Mouse (Mus musculus) embryonic facial prominence, embryonic 14.5 days (tissue): ENCODE measurements around the gene Ccdc141. TPM values are rescaled to one million over a fixed set of nuclear protein-coding genes. Genes with fewer than 3 reads are reported as not detected.

Source experiments
- ATAC-seq: fragments of 200-750 bp; cut with Nextera tagmentation; 2 replicates; pipeline ENCODE4 v1.8.0; 2017; ENCODE audit warnings: low read depth, moderate number of reproducible peaks, moderate TSS enrichment
- DNase-seq: peaks from one replicate; pipeline ENCODE4 v3.0.0-alpha.2; 2015; ENCODE audit warnings: low spot score
- H3K27ac ChIP-seq: fragments of 300-500 bp; sonication (generic); replicated peaks from 2 replicates; pipeline ENCODE4 v1.5.1; 2014; ENCODE audit warnings: low read depth, mild to moderate bottlenecking, low read length, moderate library complexity
- H3K27me3 ChIP-seq: fragments of 300-500 bp; sonication (generic); replicated peaks from 2 replicates; pipeline ENCODE4 v1.6.1; 2014; ENCODE audit warnings: low read length; ENCODE audit not compliant: control insufficient read depth, insufficient read depth
- H3K36me3 ChIP-seq: fragments of 300-500 bp; sonication (generic); 2 replicates; pipeline ENCODE4 v1.6.1; 2014; ENCODE audit warnings: low read length, mixed read lengths; ENCODE audit not compliant: control insufficient read depth, insufficient read depth
- H3K4me1 ChIP-seq: fragments of 300-500 bp; sonication (generic); 2 replicates; pipeline ENCODE4 v1.6.1; 2014; ENCODE audit warnings: antibody characterized with exemption, low read length; ENCODE audit not compliant: control insufficient read depth, insufficient read depth
- H3K4me2 ChIP-seq: fragments of 300-500 bp; sonication (generic); 2 replicates; pipeline ENCODE4 v1.6.1; 2014; ENCODE audit warnings: low read depth, mild to moderate bottlenecking, low read length, moderate library complexity, mixed read lengths
- H3K4me3 ChIP-seq: fragments of 300-500 bp; sonication (generic); 2 replicates; pipeline ENCODE4 v1.5.1; 2014; ENCODE audit warnings: low read depth, mild to moderate bottlenecking, low read length
- H3K9ac ChIP-seq: fragments of 300-500 bp; sonication (generic); 2 replicates; pipeline ENCODE4 v1.6.1; 2014; ENCODE audit warnings: low read depth, mild to moderate bottlenecking, low read length, moderate library complexity, mixed read lengths
- H3K9me3 ChIP-seq: fragments of 300-500 bp; sonication (generic); 2 replicates; pipeline ENCODE4 v1.6.1; 2016; ENCODE audit warnings: low read length; ENCODE audit not compliant: control insufficient read depth
- WGBS: fragments of 180-500 bp; shearing (Covaris S2); extraction: QIAGEN DNeasy Blood & Tissue Kit; methylation state at CpG from one replicate; pipeline ENCODE4 v1.1.7; 2014; 5-methylcytosine and 5-hydroxymethylcytosine counted together
- polyA plus RNA-seq: library from polyadenylated mRNA; unstranded; fragments of >200 nt; fragmentation: Nextera tagmentation; extraction: Ambion mirVana; gene quantifications from 2 replicates; pipeline ENCODE4 v1.2.1, GENCODE M21; 2014

The Ccdc141 gene
- polyA plus RNA-seq, 1 experiment from 2014 or later: 26.4 TPM

- DNase-seq (peak; percentile 79), ATAC-seq (peak; percentile 68)
- H3K4me2 ChIP-seq: peak overlapping the region; percentile 92
- peak overlapping the region; percentile 75; the same call in 1 of the 2 replicates for H3K27ac ChIP-seq
- H3K27me3 ChIP-seq: 0 out of 2 replicates have a peak, but pooled peaks cover 3% of the 10 kb centered on the region
- 29% methylated on average over 23 of the region's 23 CpGs for WGBS
- H3K36me3 ChIP-seq: no peaks in the 10 kb centered on the region
- H3K9me3 ChIP-seq: no peaks in the 10 kb centered on the region
- 0 out of 2 replicates have a peak overlapping the region, but pooled peaks have one; percentile 31 for H3K9ac ChIP-seq
- peaks cover 18% of the 10 kb centered on the region for H3K4me1 ChIP-seq
- H3K4me3 ChIP-seq: peak overlapping the region; percentile 15; the same call in 1 of the 2 replicates
These were observed 1.2 kb upstream of the Ccdc141 start for GRCm38 (mm10) chr2:77171444-77172240.

DNA sequence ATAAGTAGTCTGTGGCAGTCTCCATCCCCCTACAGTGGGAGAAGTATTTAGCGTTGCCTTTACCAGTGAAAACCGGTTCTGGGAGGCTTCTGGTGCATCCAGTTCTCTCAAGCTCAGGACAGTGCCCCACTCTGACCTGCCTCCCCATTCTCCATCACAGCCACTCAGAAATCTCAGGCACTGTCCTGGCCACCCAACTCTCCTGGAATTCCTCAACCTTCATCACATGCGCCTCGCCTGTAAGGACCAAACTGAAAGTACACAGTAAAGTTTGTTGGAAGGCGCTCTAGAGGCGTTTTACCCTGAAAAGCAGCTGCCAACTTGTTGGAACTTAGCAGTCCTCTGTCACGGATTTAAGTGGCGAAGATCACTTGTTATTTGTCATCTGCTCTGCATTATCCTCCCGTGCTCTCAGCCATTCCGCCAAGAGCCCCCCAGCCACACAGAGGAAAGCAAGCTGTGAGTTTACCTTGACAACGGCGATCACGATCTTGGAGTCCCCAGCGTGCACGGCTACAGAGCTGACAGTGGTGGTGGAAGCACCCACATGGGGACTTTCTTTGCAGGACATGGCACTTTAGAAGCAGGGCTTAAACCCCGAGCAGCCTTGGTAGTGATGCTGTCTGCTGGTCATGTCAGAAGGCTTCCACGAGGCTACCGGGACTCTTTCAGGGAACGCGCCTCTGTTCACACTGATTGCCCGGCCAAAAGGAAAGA is 362 bp downstream of the Ccdc141 start:
- DNase-seq: peak; percentile 70
- Histone ChIP-seq H3K27ac (peak overlapping the region; percentile 75), H3K9ac (peak overlapping the region; percentile 61), H3K27me3 (0 out of 2 replicates have a peak, but pooled peaks cover 3% of the 10 kb centered on the region), H3K4me3 (peak overlapping the region; percentile 51), H3K4me1 (peaks cover 18% of the 10 kb centered on the region), H3K4me2 (peak overlapping the region; percentile 92), H3K36me3 (no peaks in the 10 kb centered on the region), H3K9me3 (no peaks in the 10 kb centered on the region)
- WGBS: 1% methylated on average over 21 of the region's 21 CpGs
- ATAC-seq: peak; percentile 48

- H3K4me3 ChIP-seq: peak overlapping the region; percentile 51; the same call in 1 of the 2 replicates
- no peaks in the 10 kb centered on the region for H3K36me3 ChIP-seq
- peaks cover 18% of the 10 kb centered on the region for H3K4me1 ChIP-seq
- H3K4me2 ChIP-seq: peak overlapping the region; percentile 92
- ATAC-seq (no peak), DNase-seq (no peak)
- H3K9me3 ChIP-seq: no peaks in the 10 kb centered on the region
- no peak overlapping the region for H3K9ac ChIP-seq
- H3K27ac ChIP-seq: no peak overlapping the region
- H3K27me3 ChIP-seq: 0 out of 2 replicates have a peak, but pooled peaks cover 3% of the 10 kb centered on the region
- WGBS: 85% methylated on average over 4 of the region's 4 CpGs
These were observed 1.2 kb downstream of the Ccdc141 start for GRCm38 (mm10) chr2:77169218-77169617.

GRCm38 (mm10) chr2:77168781-77169180 is 1.7 kb downstream of the Ccdc141 start:
- DNase-seq (no peak), ATAC-seq (no peak)
- no peaks in the 10 kb centered on the region for H3K36me3 ChIP-seq
- no peak overlapping the region for H3K27ac ChIP-seq
- H3K9ac ChIP-seq: no peak overlapping the region
- 0 out of 2 replicates have a peak, but pooled peaks cover 3% of the 10 kb centered on the region for H3K27me3 ChIP-seq
- WGBS: 86% methylated on average over 7 of the region's 7 CpGs
- H3K4me1 ChIP-seq: peaks cover 18% of the 10 kb centered on the region
- H3K9me3 ChIP-seq: no peaks in the 10 kb centered on the region
- H3K4me3 ChIP-seq: no peak overlapping the region
- no peak overlapping the region for H3K4me2 ChIP-seq

DNA sequence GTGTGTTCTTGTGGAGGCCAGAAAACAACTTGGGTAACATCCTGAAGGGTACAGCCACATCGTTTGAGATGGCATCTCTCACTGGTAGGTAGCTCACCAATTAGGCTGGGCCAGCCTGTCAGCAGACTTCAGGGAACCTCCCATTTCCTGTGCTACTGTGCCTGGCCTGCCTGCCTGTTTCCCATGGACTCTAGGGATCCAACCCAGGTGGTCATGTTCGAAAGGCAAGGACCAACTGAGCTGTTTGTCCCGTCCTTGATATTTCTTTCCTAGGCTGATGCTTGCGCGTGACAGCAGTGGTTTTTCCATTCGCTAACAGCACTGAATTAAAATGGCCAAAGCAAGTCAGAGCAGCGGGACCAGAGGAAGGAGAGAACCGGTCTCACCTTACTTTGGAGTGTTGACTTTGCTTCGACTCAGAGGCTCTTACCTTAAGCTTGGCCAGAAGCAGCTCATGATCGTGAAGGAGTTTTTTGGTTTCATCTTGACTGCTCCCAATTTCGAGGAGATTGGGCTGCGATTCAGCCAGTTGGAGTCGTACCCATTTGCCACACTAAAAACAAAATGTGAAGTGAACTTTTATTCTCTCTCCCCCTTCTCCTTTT is 2.3 kb downstream of the Ccdc141 start:
- WGBS: 79% methylated on average over 13 of the region's 13 CpGs
- peaks cover 15% of the 10 kb centered on the region for H3K4me1 ChIP-seq
- H3K4me3 ChIP-seq: no peak overlapping the region
- 0 out of 2 replicates have a peak, but pooled peaks cover 3% of the 10 kb centered on the region for H3K27me3 ChIP-seq
- H3K4me2 ChIP-seq: no peak overlapping the region
- H3K9me3 ChIP-seq: no peaks in the 10 kb centered on the region
- H3K36me3 ChIP-seq: no peaks in the 10 kb centered on the region
- H3K27ac ChIP-seq: no peak overlapping the region
- ATAC-seq (no peak), DNase-seq (no peak)
- no peak overlapping the region for H3K9ac ChIP-seq

GRCm38 (mm10) chr2:77166366-77166765 is 4.1 kb downstream of the Ccdc141 start:
- ATAC-seq: no peak
- Histone ChIP-seq H3K9ac (no peak overlapping the region), H3K9me3 (no peaks in the 10 kb centered on the region), H3K4me2 (no peak overlapping the region), H3K4me1 (peaks cover 8% of the 10 kb centered on the region), H3K27me3 (0 out of 2 replicates have a peak, but pooled peaks cover 3% of the 10 kb centered on the region), H3K27ac (no peak overlapping the region), H3K36me3 (no peaks in the 10 kb centered on the region), H3K4me3 (no peak overlapping the region)
- WGBS: 78% methylated on average over 4 of the region's 4 CpGs
- no peak for DNase-seq

- DNase-seq (no peak), ATAC-seq (no peak)
- 76% methylated on average over 3 of the region's 3 CpGs for WGBS
- H3K4me3 ChIP-seq: no peak overlapping the region
- H3K27ac ChIP-seq: no peak overlapping the region
- H3K4me2 ChIP-seq: no peak overlapping the region
- H3K9ac ChIP-seq: no peak overlapping the region
- H3K4me1 ChIP-seq: 0 out of 2 replicates have a peak, but pooled peaks cover under 1% of the 10 kb centered on the region
- H3K9me3 ChIP-seq: no peaks in the 10 kb centered on the region
- no peaks in the 10 kb centered on the region for H3K36me3 ChIP-seq
- H3K27me3 ChIP-seq: 0 out of 2 replicates have a peak, but pooled peaks cover 3% of the 10 kb centered on the region
These were observed 5.8 kb downstream of the Ccdc141 start for GRCm38 (mm10) chr2:77164662-77165061.

DNA sequence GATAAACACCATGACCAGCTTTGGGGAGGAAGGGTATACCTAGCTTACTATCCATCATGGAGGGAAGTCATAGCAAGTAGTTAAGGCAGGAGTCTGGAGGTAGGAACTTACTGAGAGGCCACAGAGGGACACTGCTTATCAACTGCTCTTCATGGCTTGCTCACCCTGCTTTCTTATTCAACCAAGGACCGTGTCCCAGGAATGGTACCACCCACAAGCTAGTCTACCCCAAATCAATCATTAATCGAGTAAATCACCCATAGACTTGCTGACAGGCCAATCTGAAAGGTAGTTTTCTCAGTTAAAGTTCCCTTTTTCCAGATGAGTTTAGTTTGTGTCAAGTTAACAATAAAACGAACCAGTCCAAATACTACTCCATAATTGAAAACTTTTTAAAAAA is 7.1 kb downstream of the Ccdc141 start:
- no peak overlapping the region for H3K9ac ChIP-seq
- H3K9me3 ChIP-seq: no peaks in the 10 kb centered on the region
- 86% methylated on average over 3 of the region's 3 CpGs for WGBS
- no peak for DNase-seq
- no peaks in the 10 kb centered on the region for H3K4me1 ChIP-seq
- no peaks in the 10 kb centered on the region for H3K36me3 ChIP-seq
- ATAC-seq: no peak
- H3K27ac ChIP-seq: no peak overlapping the region
- no peak overlapping the region for H3K4me2 ChIP-seq
- H3K27me3 ChIP-seq: no peaks in the 10 kb centered on the region
- no peak overlapping the region for H3K4me3 ChIP-seq
